Mouse (Mus musculus): ENCODE results near the gene Mmaa. TPM values are rescaled to one million over a fixed set of nuclear protein-coding genes. Genes with fewer than 3 reads are reported as not detected.
A peak's percentile ranks its signal among the peaks of the same experiment; 100 is the strongest.

The Mmaa gene
- polyA plus RNA-seq, 1 experiment from 2014 or later: 13.2 TPM

- no peak overlapping the region for H3K4me2 ChIP-seq (ENCODE audit: low read depth, low read length)
- H3K9ac ChIP-seq (ENCODE audit: low read depth, low read length): no peak overlapping the region
- H3K9me3 ChIP-seq (ENCODE audit: control insufficient read depth, low read length): no peaks in the 10 kb centered on the region
- H3K27ac ChIP-seq (replicated peaks; ENCODE audit: low read depth, low read length): no peak overlapping the region
- H3K4me1 ChIP-seq (ENCODE audit: control insufficient read depth, insufficient read depth, low read length): peaks cover 12% of the 10 kb centered on the region
- H3K27me3 ChIP-seq (replicated peaks; ENCODE audit: control insufficient read depth, insufficient read depth, low read length): no peaks in the 10 kb centered on the region
- 46% methylated on average over 3 of the region's 3 CpGs for WGBS
- DNase-seq (ENCODE audit: low spot score): peak; percentile 86
- no peaks in the 10 kb centered on the region for H3K36me3 ChIP-seq (ENCODE audit: control insufficient read depth, insufficient read depth, low read length)
- H3K4me3 ChIP-seq (ENCODE audit: low read depth, low read length): no peak overlapping the region
- no peak for ATAC-seq (ENCODE audit: low read depth)
These were observed 3.0 kb upstream of the Mmaa start for GRCm38 (mm10) chr8:79297763-79298162.

- H3K9me3 ChIP-seq (ENCODE audit: control insufficient read depth, low read length): no peaks in the 10 kb centered on the region
- WGBS: 13% methylated on average over 18 of the region's 18 CpGs
- H3K4me3 ChIP-seq (ENCODE audit: low read depth, low read length): peak overlapping the region; percentile 67
- peaks cover 13% of the 10 kb centered on the region for H3K4me1 ChIP-seq (ENCODE audit: control insufficient read depth, insufficient read depth, low read length)
- ATAC-seq (ENCODE audit: low read depth) (no peak), DNase-seq (ENCODE audit: low spot score) (peak; percentile 25)
- H3K9ac ChIP-seq (ENCODE audit: low read depth, low read length): peak overlapping the region; percentile 86
- no peaks in the 10 kb centered on the region for H3K36me3 ChIP-seq (ENCODE audit: control insufficient read depth, insufficient read depth, low read length)
- peak overlapping the region; percentile 92 for H3K4me2 ChIP-seq (ENCODE audit: low read depth, low read length)
- H3K27ac ChIP-seq (replicated peaks; ENCODE audit: low read depth, low read length): peak overlapping the region; percentile 98
- H3K27me3 ChIP-seq (replicated peaks; ENCODE audit: control insufficient read depth, insufficient read depth, low read length): no peaks in the 10 kb centered on the region
These were observed 754 bp upstream of the Mmaa start for GRCm38 (mm10) chr8:79295276-79296105.

- H3K4me2 ChIP-seq (ENCODE audit: low read depth, low read length): peak overlapping the region; percentile 92
- 50% methylated on average over 3 of the region's 3 CpGs for WGBS
- H3K27ac ChIP-seq (replicated peaks; ENCODE audit: low read depth, low read length): peak overlapping the region; percentile 98
- peak overlapping the region; percentile 67 for H3K4me3 ChIP-seq (ENCODE audit: low read depth, low read length)
- peak overlapping the region; percentile 86 for H3K9ac ChIP-seq (ENCODE audit: low read depth, low read length)
- no peak for ATAC-seq (ENCODE audit: low read depth)
- H3K4me1 ChIP-seq (ENCODE audit: control insufficient read depth, insufficient read depth, low read length): peaks cover 13% of the 10 kb centered on the region
- H3K9me3 ChIP-seq (ENCODE audit: control insufficient read depth, low read length): no peaks in the 10 kb centered on the region
- no peak for DNase-seq (ENCODE audit: low spot score)
- H3K36me3 ChIP-seq (ENCODE audit: control insufficient read depth, insufficient read depth, low read length): no peaks in the 10 kb centered on the region
- no peaks in the 10 kb centered on the region for H3K27me3 ChIP-seq (replicated peaks; ENCODE audit: control insufficient read depth, insufficient read depth, low read length)
These were observed 896 bp downstream of the Mmaa start for GRCm38 (mm10) chr8:79293841-79294240.

GRCm38 (mm10) chr8:79292712-79293264 is 1.9 kb downstream of the Mmaa start:
- peak overlapping the region; percentile 92 for H3K4me2 ChIP-seq (ENCODE audit: low read depth, low read length)

GRCm38 (mm10) chr8:79289592-79289991 is 5.1 kb downstream of the Mmaa start:
- ATAC-seq (ENCODE audit: low read depth): no peak
- 75% methylated on average over 5 of the region's 5 CpGs for WGBS
- H3K4me2 ChIP-seq (ENCODE audit: low read depth, low read length): no peak overlapping the region

More at GRCm38 (mm10) chr8:79292712-79293264, 1.9 kb downstream of the Mmaa start:
- Histone ChIP-seq H3K27me3 (replicated peaks; ENCODE audit: control insufficient read depth, insufficient read depth, low read length) (no peaks in the 10 kb centered on the region), H3K9me3 (ENCODE audit: control insufficient read depth, low read length) (no peaks in the 10 kb centered on the region), H3K9ac (ENCODE audit: low read depth, low read length) (no peak overlapping the region), H3K4me3 (ENCODE audit: low read depth, low read length) (no peak overlapping the region), H3K4me1 (ENCODE audit: control insufficient read depth, insufficient read depth, low read length) (peaks cover 13% of the 10 kb centered on the region), H3K36me3 (ENCODE audit: control insufficient read depth, insufficient read depth, low read length) (no peaks in the 10 kb centered on the region), H3K27ac (replicated peaks; ENCODE audit: low read depth, low read length) (no peak overlapping the region)
- DNase-seq (ENCODE audit: low spot score) (no peak), ATAC-seq (ENCODE audit: low read depth) (no peak)
- whole genome bisulfite sequencing: 85% methylated on average over 3 of the region's 3 CpGs

GRCm38 (mm10) chr8:79288681-79289080 is 6.1 kb downstream of the Mmaa start:
- H3K27ac ChIP-seq (replicated peaks; ENCODE audit: low read depth, low read length): no peak overlapping the region
- 66% methylated on average over 2 of the region's 2 CpGs for WGBS
- no peak for DNase-seq (ENCODE audit: low spot score)
- 0 out of 2 replicates have a peak, but pooled peaks cover 6% of the 10 kb centered on the region for H3K36me3 ChIP-seq (ENCODE audit: control insufficient read depth, insufficient read depth, low read length)
- no peak overlapping the region for H3K4me3 ChIP-seq (ENCODE audit: low read depth, low read length)
- ATAC-seq (ENCODE audit: low read depth): no peak
- H3K27me3 ChIP-seq (replicated peaks; ENCODE audit: control insufficient read depth, insufficient read depth, low read length): no peaks in the 10 kb centered on the region
- H3K4me1 ChIP-seq (ENCODE audit: control insufficient read depth, insufficient read depth, low read length): peaks cover 10% of the 10 kb centered on the region
- no peak overlapping the region for H3K9ac ChIP-seq (ENCODE audit: low read depth, low read length)
- no peaks in the 10 kb centered on the region for H3K9me3 ChIP-seq (ENCODE audit: control insufficient read depth, low read length)
- no peak overlapping the region for H3K4me2 ChIP-seq (ENCODE audit: low read depth, low read length)

More at GRCm38 (mm10) chr8:79289592-79289991, 5.1 kb downstream of the Mmaa start:
- Histone ChIP-seq H3K36me3 (ENCODE audit: control insufficient read depth, insufficient read depth, low read length) (no peaks in the 10 kb centered on the region), H3K9ac (ENCODE audit: low read depth, low read length) (no peak overlapping the region), H3K9me3 (ENCODE audit: control insufficient read depth, low read length) (no peaks in the 10 kb centered on the region), H3K4me1 (ENCODE audit: control insufficient read depth, insufficient read depth, low read length) (peaks cover 13% of the 10 kb centered on the region), H3K4me3 (ENCODE audit: low read depth, low read length) (no peak overlapping the region), H3K27me3 (replicated peaks; ENCODE audit: control insufficient read depth, insufficient read depth, low read length) (no peaks in the 10 kb centered on the region), H3K27ac (replicated peaks; ENCODE audit: low read depth, low read length) (no peak overlapping the region)
- no peak for DNase-seq (ENCODE audit: low spot score)

GRCm38 (mm10) chr8:79288250-79288649 is 6.5 kb downstream of the Mmaa start:
- peaks cover 5% of the 10 kb centered on the region for H3K4me1 ChIP-seq (ENCODE audit: control insufficient read depth, insufficient read depth, low read length)
- peaks cover 10% of the 10 kb centered on the region; the same call in 1 of the 2 replicates for H3K36me3 ChIP-seq (ENCODE audit: control insufficient read depth, insufficient read depth, low read length)
- H3K9ac ChIP-seq (ENCODE audit: low read depth, low read length): no peak overlapping the region
- no peak overlapping the region for H3K27ac ChIP-seq (replicated peaks; ENCODE audit: low read depth, low read length)
- H3K4me2 ChIP-seq (ENCODE audit: low read depth, low read length): no peak overlapping the region
- H3K4me3 ChIP-seq (ENCODE audit: low read depth, low read length): no peak overlapping the region
- DNase-seq (ENCODE audit: low spot score) (no peak), ATAC-seq (ENCODE audit: low read depth) (no peak)
- WGBS: 94% methylated on average over 4 of the region's 4 CpGs
- H3K9me3 ChIP-seq (ENCODE audit: control insufficient read depth, low read length): no peaks in the 10 kb centered on the region
- no peaks in the 10 kb centered on the region for H3K27me3 ChIP-seq (replicated peaks; ENCODE audit: control insufficient read depth, insufficient read depth, low read length)

GRCm38 (mm10) chr8:79286424-79286823 is 8.3 kb downstream of the Mmaa start:
- no peak overlapping the region for H3K4me3 ChIP-seq (ENCODE audit: low read depth, low read length)
- peaks cover 16% of the 10 kb centered on the region; the same call in 1 of the 2 replicates for H3K36me3 ChIP-seq (ENCODE audit: control insufficient read depth, insufficient read depth, low read length)
- no peaks in the 10 kb centered on the region for H3K27me3 ChIP-seq (replicated peaks; ENCODE audit: control insufficient read depth, insufficient read depth, low read length)
- no peaks in the 10 kb centered on the region for H3K9me3 ChIP-seq (ENCODE audit: control insufficient read depth, low read length)
- ATAC-seq (ENCODE audit: low read depth): no peak
- no peak overlapping the region for H3K9ac ChIP-seq (ENCODE audit: low read depth, low read length)
- 76% methylated on average over 3 of the region's 3 CpGs for WGBS
- no peak for DNase-seq (ENCODE audit: low spot score)
- H3K4me1 ChIP-seq (ENCODE audit: control insufficient read depth, insufficient read depth, low read length): no peaks in the 10 kb centered on the region
- H3K4me2 ChIP-seq (ENCODE audit: low read depth, low read length): no peak overlapping the region
- H3K27ac ChIP-seq (replicated peaks; ENCODE audit: low read depth, low read length): no peak overlapping the region

Measured in embryonic facial prominence, embryonic 14.5 days (tissue).